Mouse (Mus musculus) kidney, adult 11 months (tissue): ENCODE measurements around the gene Siva1.

ENCODE experiments used
- DNase-seq: peaks from one replicate; pipeline ENCODE4 v3.0.0; 2022

Siva1 gene

DNA sequence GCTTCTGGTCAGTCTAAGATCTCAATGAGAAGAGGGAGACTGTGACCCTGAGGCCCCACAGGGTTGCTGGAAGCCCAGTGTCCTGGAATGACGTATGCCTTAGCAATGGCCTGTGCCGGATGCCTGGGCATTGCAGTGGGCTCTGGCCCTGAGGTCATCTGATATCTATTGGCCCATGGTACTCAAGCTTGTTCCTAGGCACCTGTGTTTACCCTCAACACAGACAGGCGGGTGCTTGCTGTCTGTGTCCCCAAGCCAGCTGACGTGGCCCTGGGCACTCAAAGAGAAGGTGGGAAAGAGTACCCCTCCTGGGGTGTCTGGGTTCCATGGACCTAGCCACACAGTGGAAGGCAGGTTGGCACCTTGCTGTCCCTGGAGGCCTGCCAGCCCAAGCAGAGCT lies 18.8 kb upstream of the Siva1 start:
- DNase-seq, result no peak

DNA sequence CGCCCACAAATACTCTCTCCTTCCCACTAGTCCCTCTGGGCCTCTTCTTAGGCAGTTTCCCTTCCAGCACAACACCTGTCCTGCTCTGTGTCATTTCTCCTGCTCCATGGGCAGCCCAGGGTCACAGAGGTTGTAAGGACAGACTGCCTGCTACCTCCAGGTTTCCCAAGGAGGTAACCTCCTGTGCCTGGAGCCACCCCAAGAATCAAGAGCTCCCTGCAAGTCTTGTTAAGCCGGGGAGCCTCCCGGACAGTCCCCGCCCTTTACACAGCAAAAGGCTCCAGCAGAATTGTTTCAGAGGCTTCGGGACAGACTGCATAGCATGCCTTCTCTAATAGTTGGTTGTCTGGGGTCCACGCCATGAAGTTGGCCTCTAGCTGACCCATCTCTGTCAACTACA lies 18.0 kb upstream of the Siva1 start:
- DNase-seq, result no peak

DNA sequence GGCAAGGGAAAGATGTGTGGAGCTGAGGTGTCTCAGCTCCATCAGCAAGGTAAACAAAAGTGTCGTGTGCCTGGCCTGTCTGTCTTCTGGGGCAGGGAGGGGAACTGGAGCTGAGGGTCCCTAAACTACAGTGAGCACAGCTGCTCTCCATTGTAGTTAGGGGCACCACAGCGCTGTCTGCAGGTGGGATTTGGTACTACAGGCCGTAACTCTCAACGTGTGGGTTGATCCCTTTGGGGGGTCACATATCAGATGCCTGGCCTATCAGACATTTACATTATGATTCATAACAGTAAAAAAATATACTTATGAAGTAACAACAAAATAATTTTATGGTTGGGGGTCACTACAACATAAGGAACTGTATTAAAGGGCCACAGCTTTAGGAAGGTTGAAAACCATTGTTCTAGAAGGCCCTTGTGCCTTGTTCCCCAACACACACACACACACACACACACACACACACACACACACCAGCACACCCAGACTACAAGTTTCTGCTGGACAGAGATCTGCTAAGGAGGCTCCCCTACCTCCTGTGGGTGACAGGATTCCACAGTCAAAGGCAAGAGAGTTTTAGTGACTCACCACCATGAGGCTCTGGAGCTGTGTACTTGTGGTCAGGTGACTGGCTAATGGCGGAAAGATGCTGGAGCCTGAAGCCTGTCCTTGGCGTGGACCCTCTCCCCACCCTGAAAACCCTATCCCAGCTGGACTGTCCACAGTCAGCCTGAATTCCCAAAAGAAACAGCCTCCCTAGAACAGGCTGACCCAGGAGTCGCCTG lies 17.2 kb upstream of the Siva1 start:
- no peak for DNase-seq

DNA sequence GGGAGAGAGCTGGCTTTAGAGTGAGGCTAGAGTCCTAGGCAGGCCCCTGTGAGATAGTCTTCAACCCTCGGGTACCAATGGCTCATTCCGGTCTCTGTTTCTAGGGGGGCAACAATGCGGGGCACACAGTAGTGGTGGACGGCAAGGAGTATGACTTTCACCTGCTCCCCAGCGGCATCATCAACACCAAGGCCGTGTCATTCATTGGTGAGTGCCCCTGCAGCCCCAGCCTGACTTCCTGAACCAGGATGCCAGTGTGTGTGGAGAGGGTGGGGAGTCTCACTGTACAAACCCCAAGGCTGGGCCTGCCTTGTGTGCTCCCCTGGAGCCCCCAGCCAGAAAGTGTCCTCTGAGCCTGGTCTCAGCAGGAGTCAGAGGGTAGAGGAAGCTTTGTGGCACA lies 16.3 kb upstream of the Siva1 start:
- DNase-seq, result no peak

DNA sequence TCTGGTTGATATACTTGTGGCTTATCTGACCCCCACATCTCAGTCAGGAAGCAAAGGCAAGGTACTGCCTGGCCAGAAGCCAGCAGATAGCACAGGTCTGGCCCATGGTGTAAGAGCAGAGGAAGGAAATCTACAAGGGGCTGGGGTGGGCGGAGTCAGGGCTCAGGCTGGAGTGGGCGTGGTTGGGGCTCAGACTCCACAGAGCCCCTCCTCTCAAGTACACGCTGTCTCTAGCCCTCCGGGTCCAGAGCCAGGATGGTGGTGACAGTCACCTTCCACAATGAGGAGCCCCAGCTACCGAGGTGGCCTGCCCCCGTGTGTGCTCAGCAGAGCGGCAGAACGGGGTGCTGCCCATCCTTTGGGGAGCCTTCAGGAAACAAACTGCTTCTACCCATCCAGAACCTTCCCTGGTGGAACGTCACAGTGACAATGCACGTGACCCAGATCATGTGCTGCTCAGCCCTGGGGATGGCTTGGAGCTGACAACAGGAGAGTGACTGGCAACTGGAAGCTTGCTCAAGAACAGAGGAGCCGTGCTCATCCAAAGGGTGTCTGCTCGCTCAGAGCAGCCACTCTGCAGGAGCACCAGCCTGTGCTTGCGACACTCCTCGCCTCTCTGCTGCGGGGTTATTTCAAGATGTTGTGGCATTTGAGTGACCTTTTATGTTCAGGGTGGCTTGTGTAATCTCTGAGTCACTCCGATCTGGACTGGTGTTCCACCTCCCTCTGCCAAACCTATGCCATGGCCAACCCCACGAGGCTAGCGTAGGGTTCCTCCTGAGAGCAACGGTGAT lies 15.4 kb upstream of the Siva1 start:
- no peak for DNase-seq

DNA sequence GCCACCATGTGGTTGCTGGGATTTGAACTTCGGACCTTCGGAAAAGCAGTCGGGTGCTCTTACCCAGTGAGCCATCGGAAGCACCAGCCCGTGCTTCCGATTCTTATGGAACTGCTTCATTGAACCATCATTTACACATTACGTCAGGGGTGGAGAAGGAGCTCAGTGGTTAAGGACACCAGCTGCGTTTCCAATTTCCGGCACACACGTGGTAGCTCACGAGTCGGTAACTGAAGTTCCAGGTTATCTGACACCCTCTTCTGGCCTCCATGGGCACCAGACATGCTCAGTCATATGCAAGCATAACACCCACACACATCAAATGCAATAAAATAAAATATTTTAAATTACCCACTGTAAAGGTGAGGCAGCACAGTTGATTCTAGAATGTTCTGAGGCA lies 14.4 kb upstream of the Siva1 start:
- no peak for DNase-seq

DNA sequence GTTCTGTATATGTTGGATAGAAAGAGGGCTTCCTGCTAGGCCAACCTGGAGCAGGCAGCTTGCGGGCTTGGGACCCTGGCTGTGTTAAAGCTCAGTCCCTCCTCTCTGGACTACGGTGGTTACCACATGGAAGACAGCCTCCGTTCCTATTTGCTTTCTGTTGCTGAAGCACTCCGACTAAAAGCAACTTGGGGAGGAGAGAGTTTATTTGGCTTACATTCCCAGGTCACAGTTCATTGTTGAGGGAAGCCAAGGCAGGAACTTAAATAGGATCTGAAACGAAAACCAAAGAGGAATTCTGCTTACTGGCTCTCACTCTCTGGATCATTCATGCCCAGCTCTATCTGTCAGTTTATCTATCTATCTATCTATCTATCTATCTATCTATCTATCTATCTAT lies 13.7 kb upstream of the Siva1 start:
- DNase-seq, result no peak

DNA sequence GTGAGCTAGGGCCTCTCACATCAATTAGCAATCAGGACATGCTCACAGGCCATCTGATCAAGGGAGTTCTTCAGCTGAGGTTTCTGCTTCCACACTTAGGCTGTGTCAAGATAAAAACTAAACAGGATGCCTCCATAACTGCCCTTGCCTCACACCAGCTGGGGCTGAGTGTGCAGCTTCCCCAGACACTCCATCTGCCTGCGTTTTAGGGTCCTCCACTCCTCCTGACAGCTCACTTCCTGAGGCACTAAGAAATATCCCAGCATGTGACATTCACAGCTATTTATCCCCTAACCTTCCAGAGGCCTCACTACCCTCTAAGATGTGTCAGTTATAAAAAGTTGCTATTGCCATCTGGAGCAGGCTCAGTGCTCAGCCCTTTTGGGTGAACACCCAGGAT lies 13.0 kb upstream of the Siva1 start:
- DNase-seq, result no peak

DNA sequence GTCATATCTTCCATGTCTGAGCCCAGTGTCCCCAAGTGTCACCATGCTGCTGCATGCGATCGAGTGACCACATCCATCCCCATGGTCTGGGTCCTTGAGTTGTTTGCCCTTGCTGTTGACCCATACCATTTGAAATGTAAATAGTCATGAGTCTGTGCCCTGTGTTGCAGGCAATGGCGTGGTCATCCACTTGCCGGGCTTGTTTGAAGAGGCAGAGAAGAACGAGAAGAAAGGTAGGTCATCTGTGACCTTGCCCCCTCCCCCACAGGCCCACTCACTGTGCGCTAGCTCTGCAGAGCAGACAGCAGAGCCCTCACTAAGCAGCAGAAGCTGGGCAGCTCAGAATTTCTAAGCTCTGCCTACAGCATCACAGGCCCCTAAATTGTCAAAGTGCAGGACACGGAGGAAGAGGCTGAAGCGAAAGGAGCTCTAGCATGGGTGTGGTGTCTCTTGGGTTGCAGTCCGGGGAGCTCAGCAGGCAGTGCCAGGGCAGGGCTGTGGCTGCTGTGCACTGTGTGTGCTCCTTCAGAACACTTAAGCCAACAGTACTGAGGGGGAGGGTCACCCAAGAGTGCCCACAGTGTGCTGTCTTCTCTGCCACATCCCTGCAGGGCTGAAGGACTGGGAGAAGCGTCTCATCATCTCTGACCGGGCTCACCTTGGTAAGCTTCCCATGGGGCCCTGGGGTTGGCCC lies 12.2 kb upstream of the Siva1 start:
- DNase-seq, result no peak

DNA sequence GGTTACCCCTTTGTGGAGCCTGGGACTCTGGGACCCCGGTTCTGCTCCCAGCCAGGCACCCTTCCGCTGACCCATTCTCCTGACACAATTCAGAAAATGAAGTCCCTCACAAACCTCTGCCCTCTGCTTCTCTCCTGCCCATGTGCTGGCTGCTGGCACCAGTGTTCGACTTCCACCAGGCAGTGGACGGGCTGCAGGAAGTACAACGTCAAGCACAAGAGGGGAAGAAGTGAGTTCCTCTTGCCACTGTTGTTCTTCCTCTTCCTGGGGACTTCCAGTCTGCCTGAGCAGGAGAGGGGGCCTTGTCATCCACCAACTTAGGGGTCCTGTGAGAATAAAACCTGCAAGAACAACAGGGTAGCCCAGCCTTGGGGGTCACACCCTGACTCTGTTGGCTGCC lies 11.6 kb upstream of the Siva1 start:
- no peak for DNase-seq

DNA sequence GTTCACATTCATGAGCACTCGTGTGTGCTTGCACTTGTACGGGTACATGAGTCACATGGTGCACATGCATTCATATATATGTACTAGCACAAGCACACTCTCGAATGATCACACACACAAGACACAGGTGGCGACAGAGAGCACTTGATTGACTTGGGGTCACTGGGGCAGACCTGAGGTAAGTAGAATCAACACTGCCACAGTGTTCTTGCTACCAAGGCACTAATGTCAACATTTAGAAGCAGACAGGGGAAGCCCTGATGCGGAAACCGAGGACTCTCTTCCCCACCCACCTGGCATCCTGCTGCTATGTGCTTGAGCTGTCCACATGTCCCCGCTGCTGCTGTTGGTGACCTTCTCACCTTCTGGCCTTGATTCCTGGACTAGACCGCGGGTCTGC lies 10.8 kb upstream of the Siva1 start:
- DNase-seq, result no peak

DNA sequence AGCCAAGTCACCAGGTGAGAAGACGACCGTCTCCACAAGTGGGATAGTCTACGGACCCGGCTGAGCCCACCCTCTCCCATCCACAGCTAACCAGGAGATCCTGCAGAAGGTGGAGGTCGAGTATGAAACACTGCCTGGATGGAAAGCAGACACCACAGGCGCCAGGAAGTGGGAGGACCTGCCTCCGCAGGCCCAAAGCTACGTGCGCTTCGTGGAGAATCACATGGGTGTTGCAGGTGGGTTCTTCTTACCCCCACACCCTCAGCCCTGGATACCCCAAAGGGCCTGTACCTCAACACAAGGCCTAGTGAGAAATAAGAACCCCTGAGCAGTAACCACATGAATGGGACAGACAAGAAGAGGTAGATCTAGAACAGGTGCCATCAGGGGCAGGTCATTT lies 5.0 kb upstream of the Siva1 start:
- no peak for DNase-seq

DNA sequence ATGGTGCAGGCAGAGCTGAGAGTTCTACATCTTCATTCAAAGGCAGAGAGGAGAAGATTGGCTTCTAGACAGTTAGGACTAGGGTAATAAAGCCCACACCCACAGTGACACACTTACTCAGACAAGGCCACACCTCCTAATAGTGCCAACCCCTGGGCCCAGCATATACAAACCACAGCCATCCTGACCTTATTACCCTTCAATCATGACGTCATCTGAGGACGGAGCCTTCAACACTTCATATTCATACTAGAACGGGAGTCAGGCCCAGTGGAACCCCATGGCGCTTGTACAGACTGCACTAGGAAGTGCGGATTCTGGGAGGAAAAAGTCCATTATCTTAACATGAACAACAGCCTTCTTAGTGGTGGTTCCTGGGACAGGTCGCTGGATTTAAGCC lies 1.4 kb upstream of the Siva1 start:
- no peak for DNase-seq

DNA sequence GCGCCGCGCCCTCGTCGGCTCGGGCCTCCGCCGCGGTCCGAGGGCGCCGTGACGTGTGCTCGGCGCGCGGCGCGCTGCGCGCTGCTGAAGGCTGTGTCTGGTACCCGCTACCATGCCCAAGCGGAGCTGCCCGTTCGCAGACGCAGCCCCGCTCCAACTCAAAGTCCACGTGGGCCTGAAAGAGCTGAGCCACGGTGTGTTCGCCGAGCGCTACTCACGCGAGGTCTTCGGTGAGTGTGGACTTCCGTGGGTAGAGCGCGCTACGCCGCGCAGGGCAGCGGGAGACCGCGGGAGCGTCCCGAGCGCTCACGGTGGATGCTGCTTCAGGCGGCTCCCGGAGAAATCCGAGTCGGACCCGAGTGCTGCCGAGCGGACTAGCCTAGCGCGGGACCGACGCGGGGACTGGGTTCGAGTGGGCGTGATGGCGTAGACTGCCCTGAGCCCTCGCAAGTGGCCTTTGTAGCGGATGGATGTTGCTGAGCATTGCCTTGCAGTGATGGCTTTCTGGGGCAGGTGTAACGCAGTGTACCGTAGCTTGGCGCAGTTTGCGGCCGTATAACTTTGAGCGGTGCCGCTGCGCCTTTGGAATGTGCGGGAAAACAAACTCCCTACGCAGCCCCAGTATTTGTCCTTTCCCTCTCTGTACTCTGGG lies 502 bp downstream of the Siva1 start:
- DNase-seq, result peak; percentile 37

DNA sequence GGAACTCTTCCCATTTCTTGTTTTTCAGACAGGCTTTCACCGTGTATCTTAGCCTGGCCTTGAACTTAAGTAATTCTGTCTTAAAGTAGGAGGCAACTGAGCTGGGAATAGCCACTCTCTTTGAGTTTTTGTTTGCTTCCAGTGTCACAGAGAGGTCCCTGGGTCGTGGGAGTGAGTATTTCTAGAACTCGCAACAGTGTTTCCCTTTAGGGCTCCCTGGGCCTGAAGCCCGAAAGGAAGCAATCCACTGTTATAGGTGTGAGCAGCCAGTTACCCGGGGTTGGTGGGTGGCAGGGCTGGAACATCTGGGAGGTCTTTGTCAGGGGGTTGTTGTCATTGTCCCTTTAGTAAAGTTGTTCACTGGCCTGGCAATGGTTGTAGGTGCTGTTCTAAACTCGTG lies 1.7 kb downstream of the Siva1 start:
- no peak for DNase-seq

DNA sequence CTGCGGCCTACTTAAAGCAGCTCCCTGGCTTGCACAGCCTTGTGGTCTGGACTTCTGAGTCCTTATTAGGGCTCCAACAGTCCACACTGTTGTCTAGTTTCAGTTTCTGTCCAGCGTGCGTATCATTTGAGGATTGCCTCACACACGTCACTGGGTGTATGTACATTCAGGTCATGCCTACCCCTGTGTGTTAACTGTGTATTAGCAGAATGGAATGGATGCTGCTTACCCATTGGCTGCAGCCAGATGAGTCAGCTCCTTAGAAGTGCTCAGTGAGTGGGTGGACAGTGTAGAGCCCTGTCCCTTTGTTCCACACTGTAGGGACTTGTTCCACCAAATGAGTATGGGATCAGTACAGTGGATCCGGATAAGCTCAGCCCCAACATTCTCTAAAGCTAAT lies 3.6 kb downstream of the Siva1 start:
- no peak for DNase-seq

DNA sequence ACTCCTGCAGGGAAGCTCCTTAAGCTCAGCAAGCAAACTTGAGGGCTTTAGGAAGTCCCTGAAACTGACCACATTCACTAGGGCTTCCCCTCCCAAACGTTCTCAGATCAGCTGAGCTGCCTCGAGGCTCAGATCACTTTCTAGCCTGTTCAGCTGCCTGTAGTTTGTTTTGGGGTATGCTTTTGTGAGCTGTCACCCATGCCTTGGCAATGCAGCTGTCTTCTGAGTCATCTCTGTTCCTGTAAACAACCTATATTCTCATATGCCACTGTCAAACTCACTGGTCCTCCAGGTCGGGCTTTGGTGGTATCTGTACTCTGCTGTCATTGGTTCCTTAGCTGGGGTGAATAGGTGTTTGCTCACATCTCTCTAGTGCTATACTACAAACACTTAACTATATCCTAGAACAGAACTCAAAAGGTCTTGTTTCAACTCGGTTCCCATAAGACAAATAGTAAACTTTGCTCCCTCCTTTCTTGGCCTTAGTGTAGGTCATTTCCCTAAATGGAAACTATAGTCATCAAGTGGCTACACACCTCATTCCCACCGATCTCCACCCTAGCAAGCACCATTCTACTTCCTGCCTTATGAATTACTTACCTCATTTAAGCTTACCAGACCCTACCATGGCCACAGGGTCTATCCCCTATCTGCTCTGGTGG lies 7.4 kb downstream of the Siva1 start:
- DNase-seq, result no peak

DNA sequence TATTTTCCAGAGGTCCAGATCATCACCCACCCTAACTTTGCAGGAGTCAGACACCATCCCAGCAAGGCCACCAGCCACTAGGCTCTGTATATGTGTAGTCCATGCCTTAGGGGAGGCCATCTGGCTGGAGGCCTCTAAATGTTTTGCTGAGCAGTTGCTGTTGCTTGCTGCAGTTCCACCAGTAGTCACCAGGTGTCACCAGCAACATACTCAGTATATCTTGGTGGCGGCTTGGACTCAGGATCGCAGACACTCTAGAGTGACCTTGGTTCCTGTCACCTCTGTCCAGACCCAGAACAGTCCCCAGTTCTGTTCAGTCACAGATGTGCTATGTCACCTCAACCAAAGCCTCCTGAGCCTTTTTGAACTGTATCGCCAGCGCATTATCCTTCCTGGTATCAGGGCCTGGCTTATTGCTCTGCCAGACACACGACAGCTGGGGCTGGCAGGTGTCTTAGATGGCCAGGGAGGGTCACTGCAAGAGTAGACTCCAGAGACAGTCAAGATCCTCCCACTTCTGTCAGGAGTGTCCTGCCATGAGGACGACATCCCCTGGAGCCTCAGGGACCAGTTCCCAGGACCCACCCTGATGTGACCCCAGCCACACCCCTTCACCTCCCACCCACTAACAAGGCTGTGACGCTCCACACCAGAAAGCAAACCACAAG lies 8.8 kb downstream of the Siva1 start:
- DNase-seq, result peak; percentile 80

DNA sequence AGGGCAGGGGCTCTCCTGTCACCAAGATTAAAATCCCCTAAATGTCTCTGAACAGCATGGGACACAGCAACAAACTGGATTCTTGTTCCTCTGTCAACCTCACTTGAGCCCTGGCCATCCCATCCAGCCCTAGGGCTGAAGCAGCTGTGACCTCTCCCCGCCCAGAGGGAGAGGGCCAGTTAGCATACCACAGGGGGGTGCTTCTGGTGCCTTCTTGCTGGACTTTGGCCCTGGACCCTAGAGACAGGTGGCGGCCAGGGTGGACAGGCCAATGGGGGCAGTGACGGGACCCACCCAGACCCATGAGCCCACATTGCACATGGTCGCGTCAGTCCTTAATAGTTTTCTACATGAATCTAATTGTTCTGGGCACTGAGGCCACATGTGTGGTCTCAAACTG lies 9.6 kb downstream of the Siva1 start:
- DNase-seq, result no peak

DNA sequence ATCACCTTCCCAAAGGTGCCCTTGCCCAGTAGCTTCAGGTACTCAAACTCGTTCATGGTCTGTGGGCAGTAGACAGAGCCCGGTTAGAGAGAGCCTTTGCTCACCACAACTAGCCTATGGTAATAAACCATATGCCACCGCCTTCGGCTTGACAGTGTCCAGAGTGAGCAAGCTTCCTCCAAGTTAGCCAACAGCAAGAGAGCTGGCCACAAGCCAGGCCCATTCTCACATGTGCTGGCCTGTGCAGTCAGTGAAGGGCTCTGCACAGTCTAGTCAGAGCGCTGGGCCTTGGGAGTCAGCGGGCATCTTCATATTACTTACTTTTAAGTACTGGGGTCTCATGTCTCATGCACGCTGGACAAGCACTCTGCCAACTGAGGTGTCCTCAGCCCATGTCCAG lies 14.1 kb downstream of the Siva1 start:
- no peak for DNase-seq

DNA sequence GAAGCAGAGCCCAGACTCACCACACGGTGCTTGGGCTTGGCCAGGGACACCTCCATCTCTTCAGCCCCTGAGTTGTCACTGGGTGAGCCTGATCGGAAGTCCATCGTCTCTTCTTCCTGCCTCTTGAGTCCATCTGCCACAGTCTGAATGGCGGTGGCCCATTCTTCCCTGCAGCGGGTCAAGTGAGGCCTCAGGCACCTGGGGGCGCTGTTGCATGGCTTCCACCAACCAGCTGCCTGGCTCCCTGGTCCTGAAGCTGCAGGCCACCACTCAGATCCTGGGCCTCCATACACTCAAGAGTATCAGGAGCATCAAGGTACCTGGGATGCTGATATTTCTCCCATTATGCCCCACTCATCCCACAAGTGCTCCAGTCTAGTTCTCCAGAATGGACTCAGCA lies 14.6 kb downstream of the Siva1 start:
- no peak for DNase-seq

DNA sequence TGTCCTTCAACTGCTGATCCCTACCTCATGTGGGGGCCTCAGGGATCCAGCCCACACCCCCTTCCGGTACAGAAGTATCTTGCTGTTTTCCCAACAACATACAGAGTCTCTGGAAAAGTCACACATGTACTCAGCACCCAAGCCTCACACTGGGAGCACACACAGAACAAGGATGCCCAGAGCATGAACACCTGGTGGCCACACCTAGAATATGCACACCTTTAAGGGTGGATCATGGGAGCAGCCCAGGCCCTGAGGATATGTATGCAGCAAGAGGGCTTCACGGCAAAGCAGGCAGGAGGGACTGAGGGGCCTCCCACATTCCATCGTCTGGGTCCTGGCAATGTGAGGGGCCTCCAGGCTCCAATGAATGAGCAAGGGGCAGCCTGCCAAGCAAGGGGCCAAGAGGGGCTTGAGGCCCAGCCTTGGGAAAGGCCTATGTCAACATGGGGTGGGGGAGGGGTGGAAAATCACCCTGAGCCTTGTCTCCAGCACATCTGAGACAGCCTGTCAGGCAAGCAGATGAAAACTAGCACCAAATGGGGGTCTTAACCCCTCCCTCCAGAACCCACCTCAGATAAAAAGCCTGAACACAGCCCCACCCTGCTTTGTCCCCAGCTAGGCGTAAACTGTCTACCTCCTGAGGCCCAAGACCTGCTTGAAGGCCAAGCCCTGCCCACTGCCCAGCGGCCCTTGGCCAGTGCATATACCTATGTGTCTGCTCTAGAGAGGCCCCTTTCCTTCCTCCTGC lies 16.3 kb downstream of the Siva1 start:
- no peak for DNase-seq
